Mouse (Mus musculus): ENCODE data around the gene Col5a1. TPM values are rescaled to one million over a fixed set of nuclear protein-coding genes. Genes with fewer than 3 reads are reported as not detected.

Gene Col5a1
- polyA plus RNA-seq, 1 experiment from 2014 or later: 38.8 TPM

GRCm38 (mm10) chr2:27931971-27932370 lies 45.7 kb downstream of the Col5a1 start:
- no peak overlapping the region for H3K4me2 ChIP-seq
- H3K36me3 ChIP-seq (ENCODE audit: control insufficient read depth, insufficient read depth, low read length): peaks cover 6% of the 10 kb centered on the region; the same call in 1 of the 2 replicates
- no peaks in the 10 kb centered on the region for H3K9me3 ChIP-seq (replicated peaks; ENCODE audit: control insufficient read depth, low read length)
- 0 out of 2 replicates have a peak overlapping the region, but pooled peaks have one; percentile 2 for H3K27ac ChIP-seq (ENCODE audit: low read depth, low read length)
- 0 out of 2 replicates have a peak overlapping the region, but pooled peaks have one; percentile 16 for H3K9ac ChIP-seq (ENCODE audit: low read depth, low read length)
- peaks cover 56% of the 10 kb centered on the region for H3K4me1 ChIP-seq (ENCODE audit: control insufficient read depth, insufficient read depth, low read length)
- no peak overlapping the region for H3K4me3 ChIP-seq (ENCODE audit: low read depth, low read length)
- 46% methylated on average over 3 of the region's 3 CpGs for WGBS (ENCODE audit: insufficient replicate concordance)
- H3K27me3 ChIP-seq (ENCODE audit: control insufficient read depth, insufficient read depth, low read length): no peaks in the 10 kb centered on the region
- ATAC-seq (replicated peaks; ENCODE audit: insufficient number of reproducible peaks, low FRiP score, low TSS enrichment): no peak

- Histone ChIP-seq H3K27ac (ENCODE audit: low read depth, low read length) (peak overlapping the region; percentile 90), H3K4me2 (peak overlapping the region; percentile 45), H3K9ac (ENCODE audit: low read depth, low read length) (peak overlapping the region; percentile 59; the same call in 1 of the 2 replicates), H3K27me3 (ENCODE audit: control insufficient read depth, insufficient read depth, low read length) (no peaks in the 10 kb centered on the region), H3K4me3 (ENCODE audit: low read depth, low read length) (no peak overlapping the region), H3K36me3 (ENCODE audit: control insufficient read depth, insufficient read depth, low read length) (no peaks in the 10 kb centered on the region), H3K4me1 (ENCODE audit: control insufficient read depth, insufficient read depth, low read length) (peaks cover 57% of the 10 kb centered on the region), H3K9me3 (replicated peaks; ENCODE audit: control insufficient read depth, low read length) (no peaks in the 10 kb centered on the region)
- peak; percentile 37; the same call in 1 of the 2 replicates for ATAC-seq (replicated peaks; ENCODE audit: insufficient number of reproducible peaks, low FRiP score, low TSS enrichment)
- WGBS (ENCODE audit: insufficient replicate concordance): 19% methylated on average over 11 of the region's 11 CpGs
These were observed 48.0 kb downstream of the Col5a1 start for GRCm38 (mm10) chr2:27934269-27934668.

GRCm38 (mm10) chr2:27934831-27935230 lies 48.6 kb downstream of the Col5a1 start:
- Histone ChIP-seq H3K4me2 (peak overlapping the region; percentile 45), H3K27me3 (ENCODE audit: control insufficient read depth, insufficient read depth, low read length) (no peaks in the 10 kb centered on the region), H3K9me3 (replicated peaks; ENCODE audit: control insufficient read depth, low read length) (no peaks in the 10 kb centered on the region), H3K27ac (ENCODE audit: low read depth, low read length) (peak overlapping the region; percentile 90), H3K36me3 (ENCODE audit: control insufficient read depth, insufficient read depth, low read length) (no peaks in the 10 kb centered on the region), H3K9ac (ENCODE audit: low read depth, low read length) (peak overlapping the region; percentile 59), H3K4me1 (ENCODE audit: control insufficient read depth, insufficient read depth, low read length) (peaks cover 57% of the 10 kb centered on the region), H3K4me3 (ENCODE audit: low read depth, low read length) (no peak overlapping the region)
- peak; percentile 55 for ATAC-seq (replicated peaks; ENCODE audit: insufficient number of reproducible peaks, low FRiP score, low TSS enrichment)
- WGBS (ENCODE audit: insufficient replicate concordance): 40% methylated on average over 9 of the region's 9 CpGs

GRCm38 (mm10) chr2:27935441-27935840 lies 49.2 kb downstream of the Col5a1 start:
- Histone ChIP-seq H3K4me2 (no peak overlapping the region), H3K27me3 (ENCODE audit: control insufficient read depth, insufficient read depth, low read length) (no peaks in the 10 kb centered on the region), H3K9me3 (replicated peaks; ENCODE audit: control insufficient read depth, low read length) (no peaks in the 10 kb centered on the region), H3K4me3 (ENCODE audit: low read depth, low read length) (no peak overlapping the region), H3K27ac (ENCODE audit: low read depth, low read length) (peak overlapping the region; percentile 90), H3K36me3 (ENCODE audit: control insufficient read depth, insufficient read depth, low read length) (no peaks in the 10 kb centered on the region), H3K4me1 (ENCODE audit: control insufficient read depth, insufficient read depth, low read length) (peaks cover 57% of the 10 kb centered on the region), H3K9ac (ENCODE audit: low read depth, low read length) (no peak overlapping the region)
- WGBS (ENCODE audit: insufficient replicate concordance): 80% methylated on average over 2 of the region's 2 CpGs
- ATAC-seq (replicated peaks; ENCODE audit: insufficient number of reproducible peaks, low FRiP score, low TSS enrichment): no peak

- no peaks in the 10 kb centered on the region for H3K27me3 ChIP-seq (ENCODE audit: control insufficient read depth, insufficient read depth, low read length)
- ATAC-seq (replicated peaks; ENCODE audit: insufficient number of reproducible peaks, low FRiP score, low TSS enrichment): no peak
- no peaks in the 10 kb centered on the region for H3K9me3 ChIP-seq (replicated peaks; ENCODE audit: control insufficient read depth, low read length)
- H3K4me1 ChIP-seq (ENCODE audit: control insufficient read depth, insufficient read depth, low read length): peaks cover 50% of the 10 kb centered on the region
- no peaks in the 10 kb centered on the region for H3K36me3 ChIP-seq (ENCODE audit: control insufficient read depth, insufficient read depth, low read length)
- no peak overlapping the region for H3K27ac ChIP-seq (ENCODE audit: low read depth, low read length)
- no peak overlapping the region for H3K4me2 ChIP-seq
- H3K9ac ChIP-seq (ENCODE audit: low read depth, low read length): no peak overlapping the region
- 67% methylated on average over 9 of the region's 9 CpGs for whole genome bisulfite sequencing (ENCODE audit: insufficient replicate concordance)
- H3K4me3 ChIP-seq (ENCODE audit: low read depth, low read length): no peak overlapping the region
These were observed 50.5 kb downstream of the Col5a1 start for GRCm38 (mm10) chr2:27936607-27937191.

GRCm38 (mm10) chr2:27939433-27939832 lies 53.2 kb downstream of the Col5a1 start:
- ATAC-seq (replicated peaks; ENCODE audit: insufficient number of reproducible peaks, low FRiP score, low TSS enrichment): no peak
- 83% methylated on average over 4 of the region's 4 CpGs for WGBS (ENCODE audit: insufficient replicate concordance)
- Histone ChIP-seq H3K36me3 (ENCODE audit: control insufficient read depth, insufficient read depth, low read length) (no peaks in the 10 kb centered on the region), H3K4me3 (ENCODE audit: low read depth, low read length) (no peak overlapping the region), H3K27me3 (ENCODE audit: control insufficient read depth, insufficient read depth, low read length) (no peaks in the 10 kb centered on the region), H3K27ac (ENCODE audit: low read depth, low read length) (no peak overlapping the region), H3K4me2 (no peak overlapping the region), H3K9ac (ENCODE audit: low read depth, low read length) (no peak overlapping the region), H3K4me1 (ENCODE audit: control insufficient read depth, insufficient read depth, low read length) (peaks cover 26% of the 10 kb centered on the region), H3K9me3 (replicated peaks; ENCODE audit: control insufficient read depth, low read length) (no peaks in the 10 kb centered on the region)

- Histone ChIP-seq H3K9me3 (replicated peaks; ENCODE audit: control insufficient read depth, low read length) (no peaks in the 10 kb centered on the region), H3K27ac (ENCODE audit: low read depth, low read length) (no peak overlapping the region), H3K9ac (ENCODE audit: low read depth, low read length) (no peak overlapping the region), H3K36me3 (ENCODE audit: control insufficient read depth, insufficient read depth, low read length) (no peaks in the 10 kb centered on the region), H3K27me3 (ENCODE audit: control insufficient read depth, insufficient read depth, low read length) (no peaks in the 10 kb centered on the region), H3K4me2 (no peak overlapping the region), H3K4me1 (ENCODE audit: control insufficient read depth, insufficient read depth, low read length) (peaks cover 19% of the 10 kb centered on the region), H3K4me3 (ENCODE audit: low read depth, low read length) (no peak overlapping the region)
- WGBS (ENCODE audit: insufficient replicate concordance): 86% methylated on average over 12 of the region's 12 CpGs
- ATAC-seq (replicated peaks; ENCODE audit: insufficient number of reproducible peaks, low FRiP score, low TSS enrichment): no peak
These were observed 53.9 kb downstream of the Col5a1 start for GRCm38 (mm10) chr2:27940144-27940543.

- ATAC-seq (replicated peaks; ENCODE audit: insufficient number of reproducible peaks, low FRiP score, low TSS enrichment): no peak
These were observed 61.0 kb downstream of the Col5a1 start for GRCm38 (mm10) chr2:27947252-27947651.

GRCm38 (mm10) chr2:27947917-27948316 lies 61.7 kb downstream of the Col5a1 start:
- no peaks in the 10 kb centered on the region for H3K4me1 ChIP-seq (ENCODE audit: control insufficient read depth, insufficient read depth, low read length)
- H3K9me3 ChIP-seq (replicated peaks; ENCODE audit: control insufficient read depth, low read length): no peaks in the 10 kb centered on the region
- H3K27ac ChIP-seq (ENCODE audit: low read depth, low read length): no peak overlapping the region
- 79% methylated on average over 5 of the region's 5 CpGs for WGBS (ENCODE audit: insufficient replicate concordance)
- H3K9ac ChIP-seq (ENCODE audit: low read depth, low read length): no peak overlapping the region
- no peak overlapping the region for H3K4me2 ChIP-seq
- ATAC-seq (replicated peaks; ENCODE audit: insufficient number of reproducible peaks, low FRiP score, low TSS enrichment): no peak
- no peak overlapping the region for H3K4me3 ChIP-seq (ENCODE audit: low read depth, low read length)
- no peaks in the 10 kb centered on the region for H3K27me3 ChIP-seq (ENCODE audit: control insufficient read depth, insufficient read depth, low read length)
- 0 out of 2 replicates have a peak, but pooled peaks cover 5% of the 10 kb centered on the region for H3K36me3 ChIP-seq (ENCODE audit: control insufficient read depth, insufficient read depth, low read length)

More at GRCm38 (mm10) chr2:27947252-27947651, 61.0 kb downstream of the Col5a1 start:
- Histone ChIP-seq H3K9me3 (replicated peaks; ENCODE audit: control insufficient read depth, low read length) (no peaks in the 10 kb centered on the region), H3K4me2 (no peak overlapping the region), H3K4me3 (ENCODE audit: low read depth, low read length) (no peak overlapping the region), H3K4me1 (ENCODE audit: control insufficient read depth, insufficient read depth, low read length) (no peaks in the 10 kb centered on the region), H3K9ac (ENCODE audit: low read depth, low read length) (no peak overlapping the region), H3K36me3 (ENCODE audit: control insufficient read depth, insufficient read depth, low read length) (0 out of 2 replicates have a peak, but pooled peaks cover 5% of the 10 kb centered on the region), H3K27me3 (ENCODE audit: control insufficient read depth, insufficient read depth, low read length) (no peaks in the 10 kb centered on the region), H3K27ac (ENCODE audit: low read depth, low read length) (no peak overlapping the region)
- 81% methylated on average over 4 of the region's 4 CpGs for WGBS (ENCODE audit: insufficient replicate concordance)

Measured in heart, embryonic 11.5 days (tissue).